Mouse (Mus musculus) natural killer cell, adult 2 months (primary cell): ENCODE measurements around the gene Gmcl1.

Experiments
- DNase-seq, 2 experiments: peaks; one replicate each; pipeline ENCODE4 v3.0.0; 2022; ENCODE audit warnings: low spot score in 2 of 2

Gmcl1 gene

DNA sequence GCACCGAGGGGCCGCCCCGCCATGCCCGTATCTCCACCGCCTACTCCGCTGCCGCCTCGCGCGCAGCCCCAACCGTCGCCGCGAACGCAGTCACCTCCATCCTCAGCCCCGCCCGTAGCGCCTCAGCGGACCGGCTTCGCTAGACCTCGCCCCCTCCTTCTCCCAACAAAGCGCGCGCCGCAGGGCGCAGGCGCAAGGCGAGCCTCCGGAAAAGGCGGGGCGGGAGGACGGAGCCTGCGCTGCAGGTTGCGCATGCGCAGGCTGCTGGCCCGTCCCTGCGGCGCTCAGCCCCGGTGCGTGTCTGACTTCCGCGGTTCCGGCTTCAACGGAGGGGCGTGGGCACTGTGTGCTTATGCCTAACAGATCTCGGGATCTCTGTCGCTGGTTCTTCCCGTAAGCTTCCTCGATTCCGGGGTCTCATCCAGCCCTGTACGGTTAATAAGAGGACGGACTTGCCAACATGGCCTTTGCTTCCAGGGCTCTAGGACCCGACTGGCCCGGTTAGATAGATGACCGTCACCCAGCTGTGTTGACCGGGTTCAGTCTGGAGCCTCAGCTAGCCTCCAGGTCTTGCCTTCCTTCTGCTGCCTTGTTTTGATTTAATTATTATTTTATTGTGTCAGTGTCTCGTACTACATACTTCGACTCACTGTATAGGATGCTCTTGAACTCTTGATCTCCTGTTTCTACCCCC is at the start of gene Gmcl1:
Gene Gmcl1 (minus strand): TSS at position 201 of the 694 bp plus-strand sequence.
- peak; percentile 92 to 94 for DNase-seq

- no peak for DNase-seq
Measured at GRCm38 (mm10) chr6:86782342-86782741, 49.2 kb upstream of the Gmcl1 start.

GRCm38 (mm10) chr6:86781361-86781957 is 48.3 kb upstream of the Gmcl1 start:
- DNase-seq, result no peak

- DNase-seq, result no peak
Measured at GRCm38 (mm10) chr6:86778910-86779594, 45.9 kb upstream of the Gmcl1 start.

- no peak for DNase-seq
Measured at GRCm38 (mm10) chr6:86777181-86777580, 44.0 kb upstream of the Gmcl1 start.

GRCm38 (mm10) chr6:86776706-86777071 is 43.5 kb upstream of the Gmcl1 start:
- DNase-seq, result no peak

DNA sequence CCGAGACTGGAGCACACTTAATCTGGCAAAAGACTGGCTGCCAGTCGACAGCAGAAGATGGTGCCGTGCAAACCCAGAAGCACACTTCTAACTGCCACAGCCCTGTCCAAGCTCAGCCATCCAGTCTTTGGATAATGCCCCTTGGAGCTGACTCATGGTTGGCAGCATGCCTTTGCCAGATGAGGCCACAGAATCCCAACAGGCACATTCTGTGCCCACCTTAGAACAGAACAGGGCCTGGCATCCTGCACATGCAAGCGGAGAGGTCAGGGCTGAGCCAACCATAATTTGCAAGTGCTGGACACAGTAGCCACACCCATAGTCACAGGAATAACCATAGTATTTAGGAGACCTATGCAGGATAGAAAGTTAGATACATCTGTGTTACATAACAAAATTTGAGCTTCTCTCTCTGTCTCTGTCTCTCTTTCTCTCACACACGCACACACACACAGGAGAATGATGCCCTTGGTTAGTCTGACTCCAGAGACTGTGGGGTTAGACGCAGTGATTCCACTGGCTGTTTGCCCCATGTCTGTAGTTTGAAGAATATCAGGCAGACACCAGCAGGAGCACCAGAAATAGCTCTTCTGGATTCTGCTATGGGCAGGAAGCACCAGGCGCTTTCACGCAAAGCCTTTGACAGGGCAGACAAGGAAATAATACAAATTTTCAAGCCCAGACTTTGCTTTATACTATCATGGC is 43.0 kb upstream of the Gmcl1 start:
- no peak for DNase-seq

DNA sequence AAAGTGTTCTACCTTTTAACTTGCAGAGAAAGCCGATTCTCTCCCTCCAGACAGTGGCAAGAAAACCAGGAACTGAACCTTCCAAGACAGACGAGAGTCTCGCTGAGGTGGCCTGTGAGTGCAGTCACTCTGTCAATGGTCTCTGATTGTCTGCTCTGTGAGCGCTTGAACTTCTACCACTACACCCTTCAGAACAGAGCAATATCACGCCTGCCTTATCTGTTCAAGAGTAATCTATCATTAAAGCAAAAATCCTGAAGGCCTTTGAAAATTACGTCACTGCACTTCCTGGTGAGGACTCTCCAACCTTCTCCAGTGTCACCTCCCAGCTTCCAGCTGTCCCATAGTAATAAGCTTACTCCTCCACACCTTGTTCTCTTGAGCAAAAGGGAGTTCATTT is 41.8 kb upstream of the Gmcl1 start:
- DNase-seq, result no peak

DNA sequence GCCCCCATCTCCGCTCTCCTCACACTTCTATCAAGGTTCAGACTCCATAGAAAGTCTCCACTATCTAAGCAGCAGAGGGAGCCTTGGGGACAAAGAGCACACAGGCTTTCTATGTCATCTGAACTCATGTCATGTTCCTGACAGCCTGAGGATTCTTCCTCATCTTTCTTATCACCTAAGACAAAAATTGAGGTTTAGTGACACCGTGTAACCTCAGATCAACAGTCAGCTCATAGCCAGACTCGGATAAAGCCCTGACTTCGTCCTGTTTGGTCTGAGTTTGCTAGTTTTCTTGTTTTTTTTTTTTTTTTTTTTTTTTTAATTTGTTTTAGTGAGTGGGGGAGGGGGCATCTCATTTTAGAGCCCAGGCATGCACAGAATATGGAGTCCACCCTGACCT is 40.6 kb upstream of the Gmcl1 start:
- DNase-seq, result no peak

DNA sequence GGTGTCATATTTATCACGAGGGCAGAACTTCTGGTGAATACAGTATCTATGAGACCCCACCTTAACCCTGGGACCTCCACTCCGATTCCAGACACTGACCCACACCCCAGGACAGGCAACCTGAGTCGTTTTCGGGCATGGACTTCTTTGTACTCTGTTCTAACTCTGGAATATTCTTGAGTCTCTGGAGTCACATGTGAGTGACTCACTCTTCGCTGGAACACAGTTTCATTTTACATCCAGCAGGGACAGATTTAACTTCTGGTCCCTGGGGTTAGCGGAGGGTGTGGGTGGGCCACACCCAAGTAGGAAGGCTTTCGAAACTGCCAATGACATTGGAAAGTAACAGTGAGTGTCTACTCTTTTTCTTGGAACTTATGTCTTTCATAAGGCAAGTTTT is 39.4 kb upstream of the Gmcl1 start:
- DNase-seq, result no peak

DNA sequence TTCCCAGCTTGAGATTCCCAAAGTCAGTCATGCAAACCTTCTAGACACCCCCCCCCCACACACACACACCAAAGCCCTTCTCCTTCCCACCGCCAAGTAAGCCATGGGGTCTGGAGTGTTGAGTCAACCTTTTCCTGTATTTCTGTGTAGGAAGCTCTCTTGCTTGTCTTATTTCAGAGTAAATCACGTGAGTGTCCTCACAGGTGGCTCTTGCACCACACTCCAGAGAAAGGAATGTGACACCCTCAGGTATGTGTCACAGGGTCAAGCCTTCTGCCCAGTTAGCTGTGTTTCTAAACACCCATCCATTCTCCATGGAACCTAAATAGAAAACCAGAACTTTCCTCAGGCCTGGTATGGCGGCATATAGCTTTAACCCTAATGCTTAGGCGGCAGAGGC is 35.8 kb upstream of the Gmcl1 start:
- no peak for DNase-seq

DNA sequence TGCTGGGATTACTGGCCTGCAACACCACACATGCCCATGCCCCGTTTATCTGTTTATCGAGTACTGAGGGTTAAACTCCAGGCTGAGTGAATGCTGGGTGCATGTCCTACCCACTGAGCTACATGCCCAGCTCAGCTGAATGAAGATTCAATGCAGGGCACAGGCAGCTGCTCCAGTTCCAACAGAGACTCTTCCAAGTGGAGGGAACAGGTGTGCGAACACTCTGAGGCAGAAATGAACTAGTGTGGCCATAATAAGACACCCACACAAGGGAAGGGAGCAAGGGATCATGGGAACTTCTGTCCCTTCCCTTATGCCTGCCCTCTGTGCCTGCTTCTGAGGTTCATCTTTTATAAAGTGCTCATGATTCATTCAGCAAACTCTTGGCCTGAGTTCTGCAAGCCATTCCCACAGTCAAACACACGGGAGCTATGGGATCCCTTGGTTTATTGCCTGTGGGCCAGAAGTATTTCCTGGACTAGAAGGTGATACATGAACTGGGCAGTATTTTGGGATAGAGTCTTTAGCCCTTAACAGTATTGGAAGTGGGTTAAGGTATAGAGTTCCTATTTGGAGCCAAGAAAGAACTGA is 35.1 kb upstream of the Gmcl1 start:
- no peak for DNase-seq

- no peak for DNase-seq
Measured at GRCm38 (mm10) chr6:86767465-86767864, 34.3 kb upstream of the Gmcl1 start.

DNA sequence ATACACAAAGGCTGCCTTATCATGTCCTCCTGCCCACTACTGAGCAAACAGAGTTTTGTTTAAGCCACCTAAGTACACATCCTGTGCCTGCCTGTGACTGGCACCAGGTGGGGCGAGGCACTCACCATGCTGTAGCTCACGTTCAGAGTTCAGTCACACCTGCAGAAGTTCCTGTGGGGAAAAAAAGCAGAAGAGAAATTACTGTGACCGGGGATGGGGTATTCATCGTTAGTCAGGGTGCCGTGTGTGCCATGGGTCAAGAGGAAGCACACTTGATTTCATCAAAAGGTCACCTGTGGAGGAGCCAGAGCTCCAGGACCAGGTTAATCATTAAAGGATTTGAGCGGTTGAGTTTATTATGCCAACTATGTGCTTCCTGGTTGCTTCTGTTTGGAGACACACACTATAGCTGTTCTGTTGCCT is 32.5 kb upstream of the Gmcl1 start:
- peak in 1 of 2 experiments; percentile 7 for DNase-seq

DNA sequence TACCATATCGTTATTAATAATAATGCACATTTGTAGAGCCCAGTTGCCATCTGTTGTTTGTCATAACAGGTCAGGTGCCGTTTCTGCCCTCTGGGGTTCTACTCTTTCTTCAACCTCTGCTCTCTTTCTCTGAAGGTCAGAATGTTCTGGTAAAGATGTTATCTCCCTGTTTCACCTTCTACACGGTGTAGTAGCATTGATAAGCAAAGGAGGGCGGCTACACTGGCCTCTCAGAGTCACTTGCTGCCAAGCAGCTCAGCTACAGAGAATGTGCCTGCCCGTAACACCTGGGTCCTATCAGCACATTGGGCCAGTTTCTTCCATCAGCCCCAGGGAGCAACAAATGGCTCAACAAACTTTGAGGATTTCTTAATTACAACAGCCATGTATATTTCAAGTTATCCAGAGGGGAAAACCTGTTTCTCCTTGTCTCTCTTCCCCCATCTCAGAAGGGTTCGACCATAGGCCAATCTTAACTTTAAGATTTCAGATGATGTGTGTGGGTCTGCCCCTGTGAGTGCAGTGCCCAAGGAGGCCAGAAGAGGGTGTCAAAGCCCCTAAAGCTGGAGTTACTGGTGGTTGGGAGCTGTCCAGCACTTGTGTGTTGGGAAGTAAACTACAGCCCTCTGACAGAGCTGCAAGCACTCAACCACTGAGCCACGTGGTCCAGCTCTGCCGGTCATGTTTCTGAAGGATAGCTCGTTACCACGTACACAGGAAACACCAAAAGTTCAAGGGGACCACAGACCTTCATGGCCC is 21.1 kb upstream of the Gmcl1 start:
- no peak for DNase-seq

DNA sequence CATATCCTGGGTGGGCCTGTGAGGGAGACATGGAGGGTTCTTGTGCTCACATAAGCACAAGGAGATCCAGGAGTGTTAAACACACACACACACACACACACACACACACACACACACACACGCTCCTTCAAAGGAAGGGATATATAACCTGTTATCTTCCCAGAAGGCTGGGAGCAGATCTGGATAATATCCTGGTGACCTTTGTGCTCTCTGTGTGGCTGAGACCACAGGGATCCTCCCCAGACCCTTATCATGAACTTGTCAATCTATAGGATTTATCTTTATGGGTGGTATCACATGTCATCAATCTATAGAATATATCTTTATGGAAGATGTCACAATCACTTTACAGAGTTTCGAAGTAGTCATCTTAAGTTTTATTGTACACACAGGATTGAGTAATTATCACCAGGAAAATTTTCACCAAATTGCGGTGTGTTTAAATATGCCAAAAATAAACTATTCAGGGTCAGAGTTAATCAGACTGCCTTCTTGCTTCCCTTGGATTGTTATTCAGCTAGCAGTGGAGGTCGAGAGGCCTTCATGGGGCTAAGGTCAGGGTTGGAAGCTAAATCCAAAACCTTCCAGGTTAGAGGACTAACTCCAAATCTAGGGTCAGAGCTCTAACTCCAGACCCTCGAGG is 19.8 kb upstream of the Gmcl1 start:
- no peak for DNase-seq

DNA sequence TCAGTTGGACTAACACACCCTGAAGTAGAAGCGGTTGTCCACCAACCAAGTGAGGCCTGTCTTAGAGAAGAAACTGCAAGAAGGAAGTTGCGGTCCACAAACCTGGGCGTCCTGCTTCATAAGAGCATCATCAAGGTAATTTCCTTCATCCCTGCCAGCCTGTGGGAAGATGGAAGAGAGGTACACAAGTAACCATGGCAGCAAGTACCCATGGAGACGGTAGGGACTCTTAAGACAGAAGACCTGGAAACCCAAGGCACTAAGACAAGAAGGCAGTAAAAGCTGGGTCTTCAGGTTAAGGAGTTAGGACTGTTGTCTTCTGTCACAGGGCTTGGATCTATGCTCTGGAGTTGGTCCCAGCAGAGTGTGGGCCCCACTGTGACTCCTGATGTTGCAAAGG is 17.8 kb upstream of the Gmcl1 start:
- DNase-seq, result no peak

DNA sequence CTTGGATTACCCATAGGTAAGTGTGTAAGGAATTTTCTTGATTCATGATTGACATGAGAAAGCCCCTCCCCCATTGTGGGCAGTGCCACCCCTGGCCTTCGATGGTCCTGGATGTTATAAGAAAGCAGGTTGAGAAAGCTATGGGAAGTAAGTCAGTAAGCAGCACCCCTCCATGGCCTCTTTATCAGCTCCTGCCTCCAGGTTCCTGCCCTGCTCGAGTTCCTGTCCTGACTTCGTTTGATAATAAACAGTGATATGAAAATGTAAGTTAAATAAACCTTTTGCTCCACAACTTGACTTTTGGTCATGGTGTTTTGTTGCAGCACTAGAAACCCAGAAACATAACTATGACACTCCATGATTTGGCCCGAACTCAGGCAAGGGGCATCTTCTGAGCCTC is 16.6 kb upstream of the Gmcl1 start:
- DNase-seq, result no peak

DNA sequence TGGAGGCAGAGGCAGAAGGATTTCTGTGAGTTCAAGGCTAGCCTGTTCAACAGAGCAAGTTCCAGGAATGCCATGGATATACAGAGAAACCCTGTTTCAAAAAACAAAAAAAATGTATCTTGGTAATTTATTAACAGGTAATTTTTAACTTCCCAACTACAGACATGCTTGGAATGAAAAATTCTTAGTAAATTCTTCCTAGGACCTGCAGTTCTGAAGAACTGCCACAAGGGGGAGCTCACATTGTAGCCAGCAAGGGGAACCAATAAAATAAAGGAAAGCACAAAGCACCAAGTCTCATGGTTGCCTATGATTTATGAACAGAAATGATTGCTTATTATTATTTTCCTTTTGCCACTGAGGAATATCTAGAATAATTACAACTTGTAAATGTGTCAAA is 14.0 kb upstream of the Gmcl1 start:
- peak; percentile 10 to 38 for DNase-seq

DNA sequence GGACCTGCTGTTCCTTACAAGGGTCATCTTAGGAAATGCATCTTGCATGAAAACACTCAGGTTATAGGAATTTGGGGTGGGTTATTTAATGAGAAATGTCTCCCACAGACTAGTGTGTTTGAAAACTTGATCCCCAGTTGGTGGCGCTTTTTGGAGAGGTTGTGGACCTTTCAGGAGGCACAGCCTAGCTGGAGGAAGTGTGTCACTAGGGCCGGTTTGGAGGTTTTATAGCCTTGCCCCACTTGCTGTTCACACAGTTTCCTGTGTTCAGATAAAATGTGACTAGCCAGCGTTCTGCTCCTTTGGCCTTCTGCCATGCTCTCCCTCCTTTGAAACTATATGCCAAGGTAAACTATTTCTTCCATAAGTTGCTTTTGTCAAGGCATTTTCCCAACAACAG is 7.5 kb upstream of the Gmcl1 start:
- no peak for DNase-seq

DNA sequence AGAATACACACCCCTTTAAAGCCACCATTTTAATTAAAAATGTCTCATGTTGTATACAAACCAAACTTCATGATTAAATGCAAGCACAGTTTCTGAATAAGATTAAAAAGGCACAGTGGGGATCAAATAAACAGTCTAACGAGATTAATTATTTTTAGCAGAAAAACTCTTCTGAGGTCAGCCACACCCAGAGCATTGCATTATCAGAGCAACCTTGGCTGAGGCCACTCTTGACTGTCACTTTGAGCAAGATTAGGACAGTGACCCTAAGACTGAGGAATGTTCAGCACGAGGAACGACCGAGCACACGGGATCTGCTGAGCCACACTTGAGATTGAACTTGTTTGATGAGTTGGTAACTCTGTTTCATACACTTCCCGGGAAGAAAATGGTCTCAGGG is 3.6 kb upstream of the Gmcl1 start:
- DNase-seq, result no peak
